Mouse (Mus musculus) neutrophil, adult 5-6 weeks (primary cell): ENCODE measurements around the gene Slc3a2. TPM values are rescaled to one million over a fixed set of nuclear protein-coding genes. Genes with fewer than 3 reads are reported as not detected.

Experiments
- ATAC-seq: fragments of 151-379, 151-347 bp; 2 replicates; pipeline ENCODE4 v1.8.0; 2017; ENCODE audit warnings: mild to moderate bottlenecking, moderate TSS enrichment; ENCODE audit not compliant: insufficient number of reproducible peaks, poor library complexity, low FRiP score, severe bottlenecking; ENCODE audit errors: extremely low read depth
- total RNA-seq: library from RNA; stranded (forward); fragments of 200-1000 nt; gene quantifications from 2 replicates; pipeline ENCODE4 v1.2.3, GENCODE M21; 2017

The Slc3a2 gene
- 62.0 and 69.6 TPM in 2 replicates for total RNA-seq

GRCm38 (mm10) chr19:8722907-8723573, at the start of gene Slc3a2:
Gene Slc3a2, minus strand, starts transcription at chr19:8723369.
- ATAC-seq, result peak; percentile 93

- ATAC-seq, result peak; percentile 62
These were observed 47.5 kb upstream of the Slc3a2 start, which contains the start of gene Tmem223 for GRCm38 (mm10) chr19:8770567-8771270. Gene Tmem223, plus strand, starts transcription at chr19:8770996.

GRCm38 (mm10) chr19:8765562-8765961, 42.4 kb upstream of the Slc3a2 start:
- ATAC-seq, result no peak

- no peak for ATAC-seq
These were observed 40.1 kb upstream of the Slc3a2 start for GRCm38 (mm10) chr19:8763276-8763675.

- no peak for ATAC-seq
These were observed 37.6 kb upstream of the Slc3a2 start for GRCm38 (mm10) chr19:8760757-8761156.

- ATAC-seq, result no peak
These were observed 35.7 kb upstream of the Slc3a2 start for GRCm38 (mm10) chr19:8758899-8759298.

- no peak for ATAC-seq
These were observed 34.4 kb upstream of the Slc3a2 start for GRCm38 (mm10) chr19:8757471-8757998.

GRCm38 (mm10) chr19:8756635-8757387, 33.6 kb upstream of the Slc3a2 start, which contains the start of gene Nxf1:
Gene Nxf1, plus strand, starts transcription at chr19:8757073.
- ATAC-seq, result peak; percentile 92

GRCm38 (mm10) chr19:8755652-8756051, 32.5 kb upstream of the Slc3a2 start:
- ATAC-seq, result no peak

GRCm38 (mm10) chr19:8747368-8747767, 24.2 kb upstream of the Slc3a2 start:
- no peak for ATAC-seq

GRCm38 (mm10) chr19:8745382-8745781, 22.2 kb upstream of the Slc3a2 start:
- ATAC-seq, result no peak

GRCm38 (mm10) chr19:8742176-8742575, 19.0 kb upstream of the Slc3a2 start:
- ATAC-seq, result no peak

GRCm38 (mm10) chr19:8741243-8741869, 18.2 kb upstream of the Slc3a2 start, which contains the start of gene Stx5a:
Gene Stx5a, plus strand, starts transcription at chr19:8741413.
- peak; percentile 93 for ATAC-seq

- no peak for ATAC-seq
These were observed 17.4 kb upstream of the Slc3a2 start, which contains the start of gene 1700092M07Rik for GRCm38 (mm10) chr19:8740603-8741002. Gene 1700092M07Rik, plus strand, starts transcription at chr19:8740718.

- ATAC-seq, result no peak
These were observed 16.5 kb upstream of the Slc3a2 start for GRCm38 (mm10) chr19:8739646-8740045.

GRCm38 (mm10) chr19:8738911-8739310, 15.7 kb upstream of the Slc3a2 start:
- no peak for ATAC-seq

- ATAC-seq, result no peak
These were observed 12.9 kb upstream of the Slc3a2 start for GRCm38 (mm10) chr19:8736160-8736467.

- ATAC-seq, result peak; percentile 97
These were observed 12.4 kb upstream of the Slc3a2 start, which contains the start of gene Wdr74 for GRCm38 (mm10) chr19:8735389-8736159. Gene Wdr74, plus strand, starts transcription at chr19:8735827.
